Mouse (Mus musculus): Measurements from ENCODE around the gene BC048403. TPM values are rescaled to one million over a fixed set of nuclear protein-coding genes. Genes with fewer than 3 reads are reported as not detected.

BC048403 gene
- polyA plus RNA-seq, 1 experiment from 2014 or later, result 2.5 TPM

DNA sequence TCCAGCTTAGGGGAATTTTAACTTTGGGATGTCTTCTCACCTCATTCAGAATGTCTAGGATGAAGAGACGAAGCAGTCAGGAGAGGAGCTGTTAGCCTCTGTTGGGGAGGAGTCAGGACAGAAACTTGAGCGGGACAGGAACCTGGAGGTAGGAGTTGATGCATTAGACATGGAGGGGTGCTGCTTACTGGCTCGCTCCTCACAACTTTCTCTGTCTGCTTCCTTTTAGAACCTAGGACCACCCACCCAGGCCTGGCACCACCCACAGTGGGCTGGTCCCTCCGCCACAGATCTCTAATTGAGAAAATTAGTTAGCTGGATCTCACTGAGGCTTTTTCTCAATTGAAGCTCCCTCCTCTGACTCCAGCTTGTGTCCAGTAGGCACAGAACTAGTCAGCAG is 13.2 kb upstream of the BC048403 start:
- no peak for ATAC-seq (replicated peaks)
- no peak overlapping the region for H3K9ac ChIP-seq (replicated peaks)
- no peaks in the 10 kb centered on the region for H3K27me3 ChIP-seq
- H3K4me3 ChIP-seq, result no peak overlapping the region
- 71% methylated on average over 4 of the region's 4 CpGs for WGBS
- H3K4me1 ChIP-seq, result no peaks in the 10 kb centered on the region
- H3K36me3 ChIP-seq, result no peaks in the 10 kb centered on the region
- H3K4me2 ChIP-seq (replicated peaks), result no peak overlapping the region
- H3K27ac ChIP-seq (replicated peaks), result no peak overlapping the region
- no peaks in the 10 kb centered on the region; the same call in 1 of the 2 replicates for H3K9me3 ChIP-seq

GRCm38 (mm10) chr10:121727151-121727550 is 12.6 kb upstream of the BC048403 start:
- Histone ChIP-seq H3K36me3 (no peaks in the 10 kb centered on the region), H3K4me1 (no peaks in the 10 kb centered on the region), H3K9ac (replicated peaks) (no peak overlapping the region), H3K27ac (replicated peaks) (no peak overlapping the region), H3K9me3 (no peaks in the 10 kb centered on the region), H3K27me3 (no peaks in the 10 kb centered on the region), H3K4me3 (no peak overlapping the region), H3K4me2 (replicated peaks) (no peak overlapping the region)
- 80% methylated on average over 4 of the region's 4 CpGs for WGBS
- ATAC-seq (replicated peaks), result no peak

DNA sequence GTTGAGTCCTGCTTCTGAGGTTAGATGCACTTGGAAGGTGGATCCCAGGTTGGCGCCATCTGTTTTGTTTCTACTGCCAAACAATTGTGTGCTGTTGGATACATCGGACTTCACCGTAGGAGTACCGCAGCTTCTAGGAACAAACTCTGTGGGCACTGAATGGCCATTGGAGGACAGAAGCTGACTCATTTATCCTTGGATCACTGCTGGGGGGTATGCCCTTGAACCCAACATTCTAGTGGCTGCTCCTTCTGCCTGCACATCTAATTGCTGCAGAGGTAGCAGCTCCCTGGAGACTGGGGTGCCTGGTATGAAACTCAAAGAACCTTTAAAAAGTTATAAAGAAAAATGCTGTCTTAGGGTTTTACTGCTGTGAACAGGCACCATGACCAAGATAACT is 11.5 kb upstream of the BC048403 start:
- no peak overlapping the region for H3K4me2 ChIP-seq (replicated peaks)
- no peaks in the 10 kb centered on the region for H3K27me3 ChIP-seq
- no peaks in the 10 kb centered on the region for H3K36me3 ChIP-seq
- no peaks in the 10 kb centered on the region for H3K4me1 ChIP-seq
- H3K4me3 ChIP-seq, result no peak overlapping the region
- no peaks in the 10 kb centered on the region for H3K9me3 ChIP-seq
- H3K9ac ChIP-seq (replicated peaks), result no peak overlapping the region
- 98% methylated on average over 4 of the region's 4 CpGs for WGBS
- H3K27ac ChIP-seq (replicated peaks), result no peak overlapping the region
- no peak for ATAC-seq (replicated peaks)

GRCm38 (mm10) chr10:121731048-121731725 is 8.6 kb upstream of the BC048403 start:
- ATAC-seq (replicated peaks), result no peak
- 93% methylated on average over 8 of the region's 8 CpGs for WGBS

GRCm38 (mm10) chr10:121732542-121732941 is 7.2 kb upstream of the BC048403 start:
- ATAC-seq (replicated peaks), result no peak
- Histone ChIP-seq H3K9ac (replicated peaks) (no peak overlapping the region), H3K9me3 (no peaks in the 10 kb centered on the region), H3K4me2 (replicated peaks) (no peak overlapping the region), H3K4me1 (no peaks in the 10 kb centered on the region), H3K27me3 (0 out of 2 replicates have a peak, but pooled peaks cover 3% of the 10 kb centered on the region), H3K4me3 (no peak overlapping the region), H3K27ac (replicated peaks) (no peak overlapping the region), H3K36me3 (no peaks in the 10 kb centered on the region)
- WGBS, result 82% methylated on average over 9 of the region's 9 CpGs

More at GRCm38 (mm10) chr10:121731048-121731725, 8.6 kb upstream of the BC048403 start:
- no peak overlapping the region for H3K4me2 ChIP-seq (replicated peaks)
- no peaks in the 10 kb centered on the region for H3K36me3 ChIP-seq
- H3K9ac ChIP-seq (replicated peaks), result no peak overlapping the region
- H3K27me3 ChIP-seq, result no peaks in the 10 kb centered on the region
- H3K4me3 ChIP-seq, result no peak overlapping the region
- H3K27ac ChIP-seq (replicated peaks), result no peak overlapping the region
- no peaks in the 10 kb centered on the region for H3K4me1 ChIP-seq
- no peaks in the 10 kb centered on the region for H3K9me3 ChIP-seq

DNA sequence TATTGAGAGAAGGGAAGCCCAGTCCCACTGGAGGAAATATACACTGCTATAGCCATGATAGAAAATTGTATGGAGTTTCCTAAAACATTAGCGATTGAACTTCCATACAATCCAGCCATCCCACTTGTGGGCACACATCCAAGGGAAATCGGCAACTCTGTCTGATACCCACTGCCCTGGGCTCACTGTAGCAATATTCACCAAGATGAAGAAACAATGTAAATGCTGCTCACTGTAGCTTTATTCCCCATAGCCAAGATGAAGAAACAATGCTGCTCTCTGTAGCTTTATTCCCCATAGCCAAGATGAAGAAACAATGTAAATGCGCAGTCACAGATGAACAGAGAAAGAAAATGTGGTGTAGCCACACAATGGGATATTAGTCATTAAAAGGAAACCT is 2.5 kb upstream of the BC048403 start:
- H3K9me3 ChIP-seq, result no peaks in the 10 kb centered on the region
- no peak overlapping the region for H3K4me2 ChIP-seq (replicated peaks)
- ATAC-seq (replicated peaks), result no peak
- no peak overlapping the region for H3K27ac ChIP-seq (replicated peaks)
- 85% methylated on average over 3 of the region's 3 CpGs for WGBS
- H3K4me3 ChIP-seq, result no peak overlapping the region
- H3K4me1 ChIP-seq, result peaks cover 7% of the 10 kb centered on the region; the same call in 1 of the 2 replicates
- no peaks in the 10 kb centered on the region for H3K36me3 ChIP-seq
- H3K27me3 ChIP-seq, result 0 out of 2 replicates have a peak, but pooled peaks cover 3% of the 10 kb centered on the region
- no peak overlapping the region for H3K9ac ChIP-seq (replicated peaks)

DNA sequence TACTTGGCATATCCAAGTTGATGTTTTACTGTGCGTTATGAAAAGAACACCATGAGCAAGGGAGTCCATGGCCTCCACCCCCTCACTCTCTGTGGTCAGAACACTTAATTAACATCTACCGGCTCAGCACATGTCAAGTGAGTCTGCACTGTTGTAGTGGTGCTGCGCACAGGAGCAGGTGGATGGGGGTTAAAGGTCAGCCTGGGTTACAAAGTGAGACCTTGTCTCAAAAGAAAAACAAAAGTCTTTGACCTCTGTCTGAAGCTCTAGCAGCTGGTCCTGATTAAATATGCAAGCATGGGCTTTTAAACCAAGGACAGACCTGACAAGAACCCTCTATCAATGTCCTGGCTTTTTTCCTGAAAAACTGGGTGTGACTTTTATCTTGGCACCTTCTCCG is 2.6 kb downstream of the BC048403 start:
- Histone ChIP-seq H3K9ac (replicated peaks) (no peak overlapping the region), H3K27me3 (0 out of 2 replicates have a peak, but pooled peaks cover under 1% of the 10 kb centered on the region), H3K9me3 (no peaks in the 10 kb centered on the region), H3K36me3 (peaks cover 12% of the 10 kb centered on the region; the same call in 1 of the 2 replicates), H3K27ac (replicated peaks) (no peak overlapping the region), H3K4me1 (peaks cover 7% of the 10 kb centered on the region; the same call in 1 of the 2 replicates), H3K4me3 (no peak overlapping the region), H3K4me2 (replicated peaks) (no peak overlapping the region)
- WGBS, result 60% methylated on average over 4 of the region's 4 CpGs
- no peak for ATAC-seq (replicated peaks)

DNA sequence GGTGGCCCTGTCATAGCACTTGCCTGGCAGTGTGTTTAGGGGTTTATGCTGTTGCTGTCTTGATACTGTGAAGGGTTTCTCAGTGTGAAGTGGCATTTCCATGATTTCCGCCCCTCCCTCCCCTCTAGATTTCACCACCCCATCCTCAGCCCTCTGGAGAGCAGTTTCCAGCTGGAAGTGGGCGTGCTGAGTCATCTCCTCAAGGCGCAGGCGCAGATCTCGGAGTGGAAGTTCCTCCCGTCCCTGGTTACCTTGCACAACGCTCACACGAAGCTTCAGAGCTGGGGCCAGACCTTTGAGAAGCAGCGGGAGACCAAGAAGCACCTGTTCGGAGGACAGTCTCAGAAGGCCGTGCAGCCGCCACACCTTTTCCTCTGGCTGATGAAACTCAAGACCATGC is 10.4 kb downstream of the BC048403 start:
- H3K4me2 ChIP-seq (replicated peaks), result no peak overlapping the region

DNA sequence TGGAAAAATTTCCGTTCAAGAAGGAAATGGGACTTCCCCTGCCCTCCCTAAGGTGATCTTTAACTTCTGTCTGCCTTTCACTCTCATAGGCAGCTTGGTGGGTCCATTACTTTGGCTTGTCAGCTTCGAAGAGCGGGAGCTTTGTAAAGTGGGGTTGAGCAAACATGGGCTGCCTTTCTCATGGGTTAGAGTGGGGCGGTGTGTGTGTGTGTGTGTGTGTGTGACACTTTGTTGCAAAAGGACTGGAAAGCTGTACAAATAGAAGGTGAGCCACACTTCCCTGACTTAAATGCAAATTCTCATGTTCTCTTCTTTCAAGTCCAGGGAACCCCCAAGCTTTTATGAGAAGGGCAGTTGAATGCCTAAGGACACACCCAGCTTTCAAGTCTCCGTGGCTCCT is 14.5 kb downstream of the BC048403 start:
- WGBS, result 86% methylated on average over 5 of the region's 5 CpGs
- Histone ChIP-seq H3K36me3 (peaks cover 8% of the 10 kb centered on the region), H3K9me3 (no peaks in the 10 kb centered on the region), H3K4me3 (no peak overlapping the region), H3K27ac (replicated peaks) (no peak overlapping the region), H3K9ac (replicated peaks) (no peak overlapping the region), H3K4me1 (no peaks in the 10 kb centered on the region), H3K27me3 (no peaks in the 10 kb centered on the region), H3K4me2 (replicated peaks) (no peak overlapping the region)
- no peak for ATAC-seq (replicated peaks)

More for the DNA sequence above, 10.4 kb downstream of the BC048403 start:
- H3K27ac ChIP-seq (replicated peaks), result no peak overlapping the region
- H3K4me3 ChIP-seq, result no peak overlapping the region
- 93% methylated on average over 12 of the region's 12 CpGs for WGBS
- peaks cover 18% of the 10 kb centered on the region for H3K36me3 ChIP-seq
- H3K27me3 ChIP-seq, result no peaks in the 10 kb centered on the region
- no peaks in the 10 kb centered on the region for H3K9me3 ChIP-seq
- no peaks in the 10 kb centered on the region for H3K4me1 ChIP-seq
- no peak overlapping the region for H3K9ac ChIP-seq (replicated peaks)
- no peak for ATAC-seq (replicated peaks)

GRCm38 (mm10) chr10:121755822-121756221 is 16.1 kb downstream of the BC048403 start:
- Histone ChIP-seq H3K4me3 (no peak overlapping the region), H3K9me3 (no peaks in the 10 kb centered on the region), H3K4me2 (replicated peaks) (no peak overlapping the region), H3K4me1 (no peaks in the 10 kb centered on the region), H3K36me3 (peaks cover under 1% of the 10 kb centered on the region; the same call in 1 of the 2 replicates), H3K9ac (replicated peaks) (no peak overlapping the region), H3K27me3 (no peaks in the 10 kb centered on the region), H3K27ac (replicated peaks) (no peak overlapping the region)
- WGBS, result 50% methylated on average over 1 of the region's 1 CpGs
- ATAC-seq (replicated peaks), result no peak

GRCm38 (mm10) chr10:121756677-121757076 is 16.9 kb downstream of the BC048403 start:
- H3K27ac ChIP-seq (replicated peaks), result no peak overlapping the region
- H3K9ac ChIP-seq (replicated peaks), result no peak overlapping the region
- H3K4me1 ChIP-seq, result no peaks in the 10 kb centered on the region
- H3K4me3 ChIP-seq, result no peak overlapping the region
- ATAC-seq (replicated peaks), result no peak
- H3K9me3 ChIP-seq, result no peaks in the 10 kb centered on the region
- WGBS, result 84% methylated on average over 4 of the region's 4 CpGs
- no peaks in the 10 kb centered on the region for H3K36me3 ChIP-seq
- H3K27me3 ChIP-seq, result no peaks in the 10 kb centered on the region
- H3K4me2 ChIP-seq (replicated peaks), result no peak overlapping the region

DNA sequence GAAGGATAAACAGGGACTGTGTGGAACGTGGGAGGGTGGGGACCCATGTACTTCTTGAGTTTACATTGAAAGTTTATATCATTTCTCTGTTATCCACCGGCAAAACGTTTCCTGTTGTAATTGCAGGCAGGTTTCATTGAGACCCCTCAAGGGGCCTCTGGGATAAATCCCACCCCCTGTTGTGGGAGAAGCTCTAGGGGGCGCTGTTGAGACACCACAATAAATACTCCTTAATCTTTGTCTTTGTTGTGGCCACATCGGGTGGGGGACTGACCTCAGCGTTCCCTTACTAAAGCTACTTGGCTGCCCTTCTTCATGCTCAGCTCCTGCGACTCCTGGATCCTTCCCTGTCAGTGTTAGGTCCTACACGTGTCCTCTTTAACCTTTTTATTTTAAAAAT is 19.4 kb downstream of the BC048403 start:
- H3K4me3 ChIP-seq, result no peak overlapping the region
- no peaks in the 10 kb centered on the region for H3K4me1 ChIP-seq
- H3K9me3 ChIP-seq, result no peaks in the 10 kb centered on the region
- ATAC-seq (replicated peaks), result no peak
- no peak overlapping the region for H3K4me2 ChIP-seq (replicated peaks)
- H3K27ac ChIP-seq (replicated peaks), result no peak overlapping the region
- no peak overlapping the region for H3K9ac ChIP-seq (replicated peaks)
- no peaks in the 10 kb centered on the region for H3K27me3 ChIP-seq
- H3K36me3 ChIP-seq, result no peaks in the 10 kb centered on the region
- WGBS, result 51% methylated on average over 8 of the region's 8 CpGs

DNA sequence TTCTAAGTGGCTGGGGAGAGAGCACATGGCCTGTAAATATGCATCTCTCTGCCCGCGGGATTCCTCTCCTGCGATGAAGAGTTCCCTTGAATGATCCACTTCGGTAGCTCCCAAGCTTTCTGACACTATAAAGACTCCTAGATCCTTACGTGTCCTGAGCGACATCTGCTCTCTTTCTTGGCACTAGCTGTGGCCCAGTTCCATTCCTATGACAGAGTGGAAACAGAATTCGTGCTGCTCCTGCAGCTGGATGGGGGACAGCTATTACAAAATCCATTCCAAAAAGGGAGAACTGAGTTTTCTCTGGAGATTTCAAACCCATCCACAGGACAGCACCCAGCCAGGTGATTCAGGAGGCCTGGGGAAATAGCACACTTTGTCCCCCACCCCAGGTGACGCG is 22.4 kb downstream of the BC048403 start:
- H3K36me3 ChIP-seq, result no peaks in the 10 kb centered on the region
- ATAC-seq (replicated peaks), result no peak
- H3K4me3 ChIP-seq, result no peak overlapping the region
- WGBS, result 92% methylated on average over 9 of the region's 9 CpGs
- H3K4me1 ChIP-seq, result peaks cover 11% of the 10 kb centered on the region
- no peaks in the 10 kb centered on the region for H3K27me3 ChIP-seq
- H3K4me2 ChIP-seq (replicated peaks), result no peak overlapping the region
- no peak overlapping the region for H3K27ac ChIP-seq (replicated peaks)
- no peak overlapping the region for H3K9ac ChIP-seq (replicated peaks)
- no peaks in the 10 kb centered on the region for H3K9me3 ChIP-seq

Data from forebrain, embryonic 15.5 days (tissue).